Mouse (Mus musculus) embryonic facial prominence, embryonic 10.5 days (tissue): ENCODE measurements around the gene Dapk1. TPM values are rescaled to one million over a fixed set of nuclear protein-coding genes. Genes with fewer than 3 reads are reported as not detected.
A peak's percentile ranks its signal among the peaks of the same experiment; 100 is the strongest.

Experiments
- DNase-seq: peaks from one replicate; pipeline ENCODE4 v3.0.0-alpha.2; 2017; ENCODE audit warnings: low spot score
- H3K27ac ChIP-seq: fragments of 300-500 bp; sonication (generic); replicated peaks from 2 replicates; pipeline ENCODE4 v1.5.1; 2016; ENCODE audit warnings: mild to moderate bottlenecking
- H3K27me3 ChIP-seq: fragments of 300-500 bp; sonication (generic); replicated peaks from 2 replicates; pipeline ENCODE4 v1.6.1; 2016; ENCODE audit warnings: low read depth, mild to moderate bottlenecking; ENCODE audit not compliant: poor library complexity, severe bottlenecking
- H3K36me3 ChIP-seq: fragments of 300-500 bp; sonication (generic); replicated peaks from 2 replicates; pipeline ENCODE4 v1.6.1; 2016; ENCODE audit warnings: mild to moderate bottlenecking, moderate library complexity
- H3K4me1 ChIP-seq: fragments of 300-500 bp; sonication (generic); 2 replicates; pipeline ENCODE4 v1.6.1; 2016
- H3K4me3 ChIP-seq: fragments of 300-500 bp; sonication (generic); 2 replicates; pipeline ENCODE4 v1.5.1; 2016; ENCODE audit warnings: mild to moderate bottlenecking, moderate library complexity
- H3K9me3 ChIP-seq: fragments of 300-500 bp; sonication (generic); 2 replicates; pipeline ENCODE4 v1.6.1; 2016; ENCODE audit warnings: mild to moderate bottlenecking
- WGBS: fragments of 180-500 bp; shearing (Covaris S2); methylation state at CpG from one replicate; pipeline ENCODE4 v1.1.7; 2016; 5-methylcytosine and 5-hydroxymethylcytosine counted together
- polyA plus RNA-seq: library from polyadenylated mRNA; unstranded; fragments of >200 nt; fragmentation: Nextera tagmentation; extraction: Ambion mirVana; gene quantifications from 2 replicates; pipeline ENCODE4 v1.2.1, GENCODE M21; 2016

Dapk1 gene
- polyA plus RNA-seq, 1 experiment from 2014 or later = 20.9 TPM

- Histone ChIP-seq H3K36me3 (0 out of 2 replicates have a peak, but pooled peaks cover 5% of the 10 kb centered on the region), H3K9me3 (no peaks in the 10 kb centered on the region), H3K4me3 (no peak overlapping the region), H3K27me3 (no peaks in the 10 kb centered on the region), H3K4me1 (peaks cover 44% of the 10 kb centered on the region), H3K27ac (no peak overlapping the region)
- no peak for DNase-seq
- 91% methylated on average over 8 of the region's 8 CpGs for WGBS
Observed at GRCm38 (mm10) chr13:60672287-60672686, 70.5 kb downstream of the Dapk1 start.

GRCm38 (mm10) chr13:60672882-60673675 lies 71.3 kb downstream of the Dapk1 start:
- no peak for DNase-seq
- H3K9me3 ChIP-seq = no peaks in the 10 kb centered on the region
- H3K27ac ChIP-seq = no peak overlapping the region
- H3K4me3 ChIP-seq = no peak overlapping the region
- 0 out of 2 replicates have a peak, but pooled peaks cover 5% of the 10 kb centered on the region for H3K36me3 ChIP-seq
- H3K27me3 ChIP-seq = no peaks in the 10 kb centered on the region
- H3K4me1 ChIP-seq = peaks cover 44% of the 10 kb centered on the region
- 86% methylated on average over 11 of the region's 11 CpGs for WGBS

GRCm38 (mm10) chr13:60674301-60674700 lies 72.6 kb downstream of the Dapk1 start:
- H3K27ac ChIP-seq = peak overlapping the region; percentile 75
- H3K9me3 ChIP-seq = no peaks in the 10 kb centered on the region
- no peaks in the 10 kb centered on the region for H3K27me3 ChIP-seq
- no peak overlapping the region for H3K4me3 ChIP-seq
- 40% methylated on average over 2 of the region's 2 CpGs for WGBS
- no peak for DNase-seq
- 0 out of 2 replicates have a peak, but pooled peaks cover 5% of the 10 kb centered on the region for H3K36me3 ChIP-seq
- peaks cover 44% of the 10 kb centered on the region for H3K4me1 ChIP-seq

GRCm38 (mm10) chr13:60674911-60675310 lies 73.2 kb downstream of the Dapk1 start:
- Histone ChIP-seq H3K27me3 (no peaks in the 10 kb centered on the region), H3K27ac (peak overlapping the region; percentile 75; the same call in 1 of the 2 replicates), H3K4me1 (peaks cover 41% of the 10 kb centered on the region), H3K36me3 (0 out of 2 replicates have a peak, but pooled peaks cover 5% of the 10 kb centered on the region), H3K9me3 (no peaks in the 10 kb centered on the region), H3K4me3 (0 out of 2 replicates have a peak overlapping the region, but pooled peaks have one; percentile 26)
- WGBS = 30% methylated on average over 9 of the region's 9 CpGs
- peak; percentile 60 for DNase-seq

- Histone ChIP-seq H3K4me1 (peaks cover 36% of the 10 kb centered on the region), H3K4me3 (no peak overlapping the region), H3K36me3 (0 out of 2 replicates have a peak, but pooled peaks cover 5% of the 10 kb centered on the region), H3K27me3 (no peaks in the 10 kb centered on the region), H3K27ac (peak overlapping the region; percentile 75; the same call in 1 of the 2 replicates), H3K9me3 (no peaks in the 10 kb centered on the region)
- DNase-seq = no peak
- 47% methylated on average over 4 of the region's 4 CpGs for WGBS
Observed at GRCm38 (mm10) chr13:60675416-60675815, 73.7 kb downstream of the Dapk1 start.

GRCm38 (mm10) chr13:60678912-60679311 lies 77.2 kb downstream of the Dapk1 start:
- H3K36me3 ChIP-seq = no peaks in the 10 kb centered on the region
- no peak overlapping the region for H3K27ac ChIP-seq
- 83% methylated on average over 6 of the region's 6 CpGs for WGBS
- H3K9me3 ChIP-seq = no peaks in the 10 kb centered on the region
- DNase-seq = no peak
- H3K4me3 ChIP-seq = no peak overlapping the region
- H3K4me1 ChIP-seq = peaks cover 31% of the 10 kb centered on the region
- H3K27me3 ChIP-seq = no peaks in the 10 kb centered on the region

GRCm38 (mm10) chr13:60682714-60683695 lies 81.3 kb downstream of the Dapk1 start:
- Histone ChIP-seq H3K36me3 (0 out of 2 replicates have a peak, but pooled peaks cover 7% of the 10 kb centered on the region), H3K4me1 (peaks cover 49% of the 10 kb centered on the region), H3K27me3 (no peaks in the 10 kb centered on the region), H3K4me3 (no peak overlapping the region), H3K9me3 (no peaks in the 10 kb centered on the region), H3K27ac (no peak overlapping the region)
- 85% methylated on average over 15 of the region's 15 CpGs for whole genome bisulfite sequencing
- no peak for DNase-seq

- H3K36me3 ChIP-seq = 0 out of 2 replicates have a peak, but pooled peaks cover 7% of the 10 kb centered on the region
- peaks cover 60% of the 10 kb centered on the region for H3K4me1 ChIP-seq
- DNase-seq = no peak
- H3K9me3 ChIP-seq = no peaks in the 10 kb centered on the region
- peak overlapping the region; percentile 65 for H3K27ac ChIP-seq
- 66% methylated on average over 10 of the region's 10 CpGs for WGBS
- no peaks in the 10 kb centered on the region for H3K27me3 ChIP-seq
- H3K4me3 ChIP-seq = no peak overlapping the region
Observed at GRCm38 (mm10) chr13:60684050-60684760, 82.5 kb downstream of the Dapk1 start.

GRCm38 (mm10) chr13:60684806-60685205 lies 83.1 kb downstream of the Dapk1 start:
- WGBS = 75% methylated on average over 8 of the region's 8 CpGs
- H3K27ac ChIP-seq = peak overlapping the region; percentile 65

GRCm38 (mm10) chr13:60685216-60685615 lies 83.5 kb downstream of the Dapk1 start:
- no peaks in the 10 kb centered on the region for H3K9me3 ChIP-seq
- peaks cover 64% of the 10 kb centered on the region for H3K4me1 ChIP-seq
- 66% methylated on average over 6 of the region's 6 CpGs for WGBS
- H3K27me3 ChIP-seq = no peaks in the 10 kb centered on the region
- peak overlapping the region; percentile 65 for H3K27ac ChIP-seq
- no peak for DNase-seq
- 0 out of 2 replicates have a peak, but pooled peaks cover 7% of the 10 kb centered on the region for H3K36me3 ChIP-seq
- H3K4me3 ChIP-seq = no peak overlapping the region

More at GRCm38 (mm10) chr13:60684806-60685205, 83.1 kb downstream of the Dapk1 start:
- no peak overlapping the region for H3K4me3 ChIP-seq
- no peaks in the 10 kb centered on the region for H3K9me3 ChIP-seq
- H3K27me3 ChIP-seq = no peaks in the 10 kb centered on the region
- no peak for DNase-seq
- H3K36me3 ChIP-seq = 0 out of 2 replicates have a peak, but pooled peaks cover 7% of the 10 kb centered on the region
- H3K4me1 ChIP-seq = peaks cover 64% of the 10 kb centered on the region

GRCm38 (mm10) chr13:60686024-60686663 lies 84.4 kb downstream of the Dapk1 start:
- H3K27me3 ChIP-seq = no peaks in the 10 kb centered on the region
- H3K4me1 ChIP-seq = peaks cover 64% of the 10 kb centered on the region
- WGBS = 39% methylated on average over 12 of the region's 12 CpGs
- 0 out of 2 replicates have a peak, but pooled peaks cover 7% of the 10 kb centered on the region for H3K36me3 ChIP-seq
- H3K4me3 ChIP-seq = no peak overlapping the region
- H3K9me3 ChIP-seq = no peaks in the 10 kb centered on the region
- DNase-seq = peak; percentile 35
- H3K27ac ChIP-seq = peak overlapping the region; percentile 60
